Mouse (Mus musculus): ENCODE results near the gene Plcz1. TPM values are rescaled to one million over a fixed set of nuclear protein-coding genes. Genes with fewer than 3 reads are reported as not detected.

Plcz1 gene
- not detected in 2 replicates for polyA plus RNA-seq (2015; fragmentation: Nextera tagmentation; extraction: Ambion mirVana)

DNA sequence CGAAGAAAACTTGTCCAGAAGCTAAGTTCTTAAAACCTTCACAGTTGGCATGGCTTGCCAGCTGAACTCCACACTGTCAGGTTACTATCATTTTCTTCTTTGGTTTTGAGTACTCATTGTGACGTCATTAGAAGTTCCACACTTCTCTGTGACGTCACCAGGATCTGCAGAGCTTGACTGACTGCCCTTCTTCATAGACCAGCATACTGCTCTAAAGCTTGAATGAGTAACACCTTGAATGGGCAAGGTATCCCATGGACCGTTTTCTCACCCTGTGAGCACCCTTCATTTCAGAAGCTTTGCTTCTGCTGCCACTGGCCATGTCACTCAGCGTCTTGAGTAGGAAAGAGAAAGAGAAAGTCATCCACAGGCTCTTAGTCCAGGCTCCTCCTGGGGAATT is at the start of gene Plcz1:
TSS of gene Plcz1 (minus strand) at position 101 of the 400 bp plus-strand sequence.

DNA sequence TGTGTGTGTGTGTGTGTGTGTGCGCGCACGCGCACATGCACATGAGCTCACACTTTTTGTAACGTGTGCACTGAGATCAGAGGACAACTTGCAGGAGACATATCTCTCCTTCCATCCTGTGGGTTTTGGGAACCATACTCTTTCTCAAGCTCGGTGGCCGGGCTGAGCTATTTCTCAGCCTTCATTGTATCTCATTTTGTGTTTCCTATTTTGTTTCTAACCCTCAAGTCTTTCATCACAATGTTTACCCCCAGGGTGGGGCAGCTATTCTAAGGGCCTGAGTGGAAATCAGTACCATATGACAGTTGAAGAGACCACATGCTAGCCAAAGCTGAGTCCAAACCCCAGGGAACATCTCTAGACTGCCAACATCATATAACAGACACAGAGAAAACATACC is 305 bp downstream of the Plcz1 start, which contains the start of gene Capza3:
TSS of gene Capza3 (plus strand) at position 301 of the 400 bp plus-strand sequence.

Other genes with a start within 250 kb of the Plcz1 start
- gene Capza3, start 205 bp downstream of the Plcz1 start, polyA plus RNA-seq (2015; fragmentation: Nextera tagmentation; extraction: Ambion mirVana), result not detected in 2 replicates